Mouse (Mus musculus): ENCODE results near the gene Prkd2.
A peak's percentile ranks its signal among the peaks of the same experiment; 100 is the strongest.

Gene Prkd2

DNA sequence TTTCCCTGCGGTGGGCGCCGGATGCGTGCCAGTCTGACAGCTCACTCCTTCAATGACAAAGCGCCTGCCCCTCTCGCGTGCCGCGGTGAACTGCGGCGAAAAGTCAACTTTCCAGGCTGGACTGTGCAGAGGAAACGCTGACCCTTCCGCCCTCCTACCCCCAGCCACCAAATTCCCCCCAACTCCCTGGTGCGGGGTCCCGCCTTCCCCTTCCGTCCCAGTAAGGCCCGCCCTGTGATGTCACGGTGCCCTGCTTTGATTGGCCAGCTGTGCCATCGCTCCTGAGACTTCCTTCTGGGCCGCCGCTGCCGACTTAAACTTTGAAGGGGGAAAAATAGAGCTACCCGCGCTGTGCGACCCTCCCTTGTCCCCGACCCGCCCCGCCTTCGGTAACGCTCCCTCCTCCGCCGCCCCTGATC is at the start of gene Prkd2:
Gene Prkd2 (plus strand): TSS at position 258 of the 419 bp plus-strand sequence.
- DNase-seq (ENCODE audit: low read depth), result peak; percentile 74

DNA sequence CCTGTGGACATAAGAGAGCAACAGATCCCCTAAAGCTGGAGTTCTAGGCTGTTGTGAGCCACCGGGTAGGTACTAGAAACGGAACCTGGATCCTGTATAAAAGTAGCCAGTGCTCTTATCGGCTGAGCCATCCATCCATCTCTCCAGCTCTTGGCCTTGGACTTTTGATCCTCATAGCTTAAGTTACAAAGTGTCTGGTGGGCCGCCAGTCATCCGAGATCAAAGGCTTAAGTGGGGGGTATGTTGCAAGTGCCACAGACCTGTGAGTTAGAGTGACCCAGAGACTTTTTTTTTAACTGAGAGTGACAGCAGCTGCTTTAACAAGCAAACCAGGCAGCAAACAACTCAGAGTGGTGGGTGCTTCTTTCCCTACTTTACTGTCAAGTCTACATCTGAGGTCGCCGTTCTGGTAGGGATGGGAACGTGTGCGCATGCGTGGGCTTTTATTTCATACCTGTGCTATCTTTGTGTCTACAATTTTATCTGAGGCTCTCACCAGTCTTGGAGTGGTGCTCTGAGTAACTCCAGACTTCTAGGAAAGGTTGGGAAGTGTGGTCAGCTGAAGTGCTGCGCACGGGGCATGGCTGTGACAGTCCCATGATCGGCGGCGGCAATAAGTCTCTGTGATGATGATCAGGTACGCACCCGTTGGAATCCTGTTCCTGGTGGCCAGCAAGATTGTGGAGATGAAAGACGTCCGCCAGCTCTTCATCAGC is 49.5 kb upstream of the Prkd2 start:
- DNase-seq (ENCODE audit: low read depth), result no peak

DNA sequence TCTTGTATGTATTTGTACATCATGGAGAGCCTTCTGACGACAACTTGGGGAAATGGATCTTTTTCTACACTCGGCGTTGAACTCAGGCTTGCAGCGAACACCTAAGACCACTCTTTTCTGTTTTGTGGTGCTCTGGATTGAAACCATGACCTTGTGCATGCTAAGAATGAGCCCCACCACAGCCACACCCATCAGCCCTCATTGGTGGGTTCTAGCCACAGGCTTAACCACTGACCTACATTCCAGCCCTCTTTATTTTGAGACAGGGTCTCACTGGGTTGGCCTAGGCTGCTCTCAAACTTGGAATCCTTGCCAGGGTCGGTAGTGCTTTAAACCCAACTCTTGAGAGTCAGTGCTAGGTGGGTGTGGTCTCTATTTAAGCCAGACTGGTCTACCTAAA is 47.8 kb upstream of the Prkd2 start:
- no peak for DNase-seq (ENCODE audit: low read depth)

DNA sequence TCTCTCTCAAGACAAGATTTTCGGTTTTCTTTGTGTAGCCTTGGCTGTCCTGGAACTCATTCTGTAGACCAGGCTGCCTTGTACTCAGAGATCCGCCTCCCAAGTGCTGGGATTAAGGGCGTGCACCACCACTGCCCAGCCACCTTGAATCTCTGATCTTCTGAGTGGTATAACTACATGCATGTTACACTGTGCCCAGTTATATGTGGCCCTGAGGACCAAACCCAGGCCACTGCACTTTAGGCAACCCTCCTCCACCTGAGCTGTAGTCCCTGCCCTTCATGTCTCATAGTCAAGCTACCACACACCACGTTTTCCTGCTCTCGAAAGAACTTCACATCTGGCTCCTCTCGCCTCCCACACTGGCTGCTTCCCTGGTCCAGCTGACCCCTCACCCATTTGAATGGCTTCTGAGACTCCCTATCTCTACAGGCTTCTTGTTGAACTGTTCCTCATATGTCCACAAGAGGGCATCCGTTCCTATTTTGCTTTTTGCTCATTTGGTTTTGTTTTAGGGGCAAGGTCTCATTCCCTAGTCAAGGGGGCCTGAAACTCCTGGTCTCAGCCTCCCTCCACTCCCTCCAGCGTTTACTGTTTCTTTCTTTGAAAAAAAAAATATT is 38.2 kb upstream of the Prkd2 start:
- DNase-seq (ENCODE audit: low read depth), result no peak

DNA sequence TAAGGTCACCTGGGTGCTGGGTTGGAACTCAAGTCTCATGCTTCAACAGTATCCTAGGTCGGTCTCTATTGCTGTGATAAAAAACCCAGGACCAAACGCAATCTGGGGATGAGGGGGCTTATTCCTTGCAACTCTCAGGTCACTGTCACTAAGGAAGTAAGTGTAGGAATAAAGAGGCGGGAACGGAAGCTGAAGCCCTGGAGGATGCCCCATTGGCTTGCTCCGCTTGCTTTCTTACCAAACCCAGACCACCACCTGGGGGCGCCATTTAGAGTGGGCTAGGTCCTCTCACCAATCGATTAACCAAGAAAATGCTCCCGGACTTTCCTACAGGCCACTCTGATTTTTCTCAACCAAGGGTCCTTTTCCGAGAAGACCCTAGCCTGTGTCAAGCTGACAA is 34.8 kb upstream of the Prkd2 start:
- DNase-seq (ENCODE audit: low read depth), result no peak

DNA sequence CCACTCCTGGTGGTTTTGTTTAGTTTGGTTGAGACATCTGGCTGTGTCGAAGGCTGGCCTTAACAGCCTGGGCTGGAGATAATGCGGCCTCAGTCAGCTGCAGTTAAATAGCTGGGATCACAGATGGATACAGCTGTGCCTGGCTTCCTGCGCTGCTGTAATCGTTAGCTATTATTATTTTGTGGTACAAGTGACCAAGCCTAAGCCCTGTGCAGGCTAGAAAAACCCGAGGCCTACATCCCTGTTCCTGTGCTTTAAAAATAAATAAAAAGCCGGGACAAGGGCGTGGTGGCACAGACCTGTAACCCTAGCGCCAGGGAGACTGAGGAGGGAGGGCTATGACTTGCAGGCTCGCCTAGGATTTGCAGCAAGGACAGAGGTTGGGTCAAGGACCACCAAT is 34.1 kb upstream of the Prkd2 start:
- no peak for DNase-seq (ENCODE audit: low read depth)

DNA sequence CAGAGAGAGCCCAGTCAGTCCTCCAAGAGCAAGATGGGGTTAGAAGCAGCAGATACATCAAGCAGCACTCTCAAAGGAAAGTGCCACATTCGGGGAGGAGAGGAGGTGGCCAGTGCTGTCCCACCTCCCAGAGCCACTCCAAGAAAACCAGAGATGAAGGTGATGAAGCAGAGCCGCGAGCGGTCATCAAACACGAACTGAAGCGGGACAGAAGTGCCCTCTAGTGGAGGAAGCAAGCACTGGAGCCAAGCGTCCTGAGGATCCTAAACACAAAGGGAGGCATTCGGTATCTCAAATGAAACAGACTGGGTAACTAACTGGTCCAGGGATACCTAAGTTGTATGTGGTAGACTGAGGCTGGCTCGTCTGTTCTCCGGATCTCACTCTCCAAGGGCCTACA is 33.0 kb upstream of the Prkd2 start:
- DNase-seq (ENCODE audit: low read depth), result peak; percentile 71

DNA sequence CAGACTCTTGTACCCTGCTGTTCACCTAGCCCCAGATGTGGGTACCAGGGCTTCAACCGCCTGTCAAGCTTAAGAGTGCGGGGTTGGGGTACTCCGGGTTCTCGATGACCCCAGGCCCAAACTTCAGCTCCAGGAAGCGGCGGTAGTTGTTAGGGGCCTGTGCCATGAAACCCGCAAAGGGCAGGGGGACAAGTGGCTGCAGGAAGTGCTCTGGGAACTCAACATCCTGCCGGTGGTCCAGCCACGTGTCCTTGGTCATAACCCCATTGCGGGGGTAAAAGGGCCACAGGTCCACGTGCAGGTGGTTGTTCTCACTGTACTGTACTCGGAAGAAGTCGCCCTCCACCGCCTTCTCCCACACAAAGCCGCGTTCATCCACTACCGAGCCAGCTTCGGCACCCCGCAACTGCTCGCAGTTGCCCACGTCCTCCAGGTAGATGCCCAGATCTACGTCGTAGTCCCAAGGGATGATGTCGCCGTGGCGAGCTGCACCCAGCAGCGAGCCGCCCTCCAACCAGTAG is 32.2 kb upstream of the Prkd2 start:
- DNase-seq (ENCODE audit: low read depth), result no peak

DNA sequence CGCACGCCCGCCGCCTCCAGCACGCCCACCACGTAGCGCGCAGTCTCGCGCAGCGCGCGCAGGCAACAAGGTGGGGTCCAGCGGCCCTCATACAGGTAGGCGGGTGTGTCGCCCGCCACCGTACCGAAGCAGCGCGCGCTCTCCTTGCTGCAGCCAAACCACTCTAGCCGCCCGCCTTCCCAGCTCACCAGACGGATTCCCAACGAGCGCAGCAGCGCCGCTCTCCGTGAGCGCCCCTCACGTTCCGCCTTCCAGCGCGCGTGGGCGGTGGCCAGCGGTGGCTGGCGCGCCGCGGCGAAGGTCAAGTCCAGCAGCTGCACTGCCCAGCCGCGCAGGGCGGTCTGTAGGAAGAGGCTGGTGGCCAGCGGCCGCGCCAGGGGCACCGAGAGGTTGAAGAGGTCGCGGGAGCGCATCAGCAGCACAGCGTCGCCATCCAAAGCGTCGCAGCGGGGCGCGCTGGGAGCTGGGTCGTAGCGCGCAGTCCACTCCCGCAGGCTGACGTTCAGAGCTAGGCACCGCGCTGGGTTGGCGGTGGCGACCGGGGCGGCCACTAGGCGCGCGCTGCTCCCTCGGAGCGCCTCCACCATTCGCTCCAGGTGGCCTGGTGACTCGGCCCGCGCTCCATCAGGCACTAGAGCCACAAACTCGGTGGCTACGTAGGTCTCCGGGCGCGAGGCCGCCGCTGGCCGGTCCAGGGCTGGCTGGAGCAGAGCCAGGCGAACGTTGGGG is 31.6 kb upstream of the Prkd2 start:
- DNase-seq (ENCODE audit: low read depth), result no peak

DNA sequence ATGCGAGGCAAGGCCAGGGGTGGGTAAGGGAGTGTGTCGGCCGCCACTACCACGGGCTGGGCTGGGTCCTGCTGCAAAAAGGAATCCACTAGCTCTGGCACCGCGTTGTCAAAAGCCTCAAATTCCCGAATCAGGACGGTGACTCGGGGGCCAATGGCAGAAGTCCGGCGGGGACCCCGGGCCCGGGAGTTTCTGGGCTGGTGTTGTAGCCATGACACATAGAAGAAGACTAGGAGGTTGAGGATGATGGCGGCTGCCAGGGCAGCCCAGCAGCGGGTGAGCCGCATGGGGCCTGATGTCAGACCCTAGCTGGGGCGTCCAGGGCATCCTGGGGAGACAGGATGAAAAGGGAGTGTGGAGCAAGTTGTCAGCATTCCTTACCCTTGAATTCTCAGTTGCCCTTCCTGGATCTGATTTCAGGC is 31.0 kb upstream of the Prkd2 start:
- no peak for DNase-seq (ENCODE audit: low read depth)

DNA sequence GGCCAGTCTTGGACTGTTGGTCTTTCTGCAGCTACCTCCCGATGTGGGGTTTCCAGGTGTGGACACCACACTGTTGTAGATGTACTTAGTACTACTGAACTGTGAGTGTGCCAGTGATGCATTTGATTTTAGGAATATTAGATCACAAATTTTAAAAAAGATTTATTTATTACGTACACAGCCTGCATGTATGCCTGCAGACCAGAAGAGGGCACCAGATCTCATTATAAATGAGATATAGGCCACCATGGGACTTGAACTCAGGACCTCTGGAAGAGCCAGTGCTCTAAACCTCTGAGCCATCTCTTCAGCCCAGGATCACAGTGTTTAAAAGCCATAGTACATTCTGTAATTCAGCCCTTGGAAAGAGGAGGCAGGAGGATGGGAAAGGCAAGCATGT is 30.2 kb upstream of the Prkd2 start:
- DNase-seq (ENCODE audit: low read depth), result no peak

DNA sequence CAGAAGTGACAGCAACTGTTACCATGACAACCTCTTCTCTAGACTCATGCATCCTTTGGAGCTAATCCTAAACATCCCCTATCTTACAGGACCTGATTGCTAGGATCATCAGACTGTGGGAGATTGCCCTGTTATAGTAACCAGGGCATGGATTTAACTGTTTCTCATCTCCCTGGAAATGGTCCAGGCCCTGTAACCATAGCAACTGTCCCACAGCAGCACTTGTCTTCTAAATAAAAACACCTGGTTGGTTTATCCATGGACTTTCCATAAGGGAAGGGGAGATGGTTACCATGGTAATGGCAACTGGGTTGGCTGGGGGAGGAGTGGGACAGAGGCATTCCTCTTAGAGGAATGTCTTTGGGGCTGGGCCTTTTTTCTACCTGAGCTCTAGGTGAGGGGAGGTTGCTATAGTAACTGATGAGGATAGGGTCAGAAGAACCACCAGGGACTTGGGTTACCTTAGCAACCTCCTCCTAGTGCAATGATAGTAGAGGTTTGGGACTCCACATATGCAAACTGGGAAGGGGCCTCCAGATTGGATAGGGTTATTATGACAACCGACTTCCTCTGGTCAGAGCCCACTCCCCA is 27.3 kb upstream of the Prkd2 start, which contains the start of gene Strn4:
Gene Strn4 (plus strand): TSS at position 539 of the 591 bp plus-strand sequence.
- no peak for DNase-seq (ENCODE audit: low read depth)

DNA sequence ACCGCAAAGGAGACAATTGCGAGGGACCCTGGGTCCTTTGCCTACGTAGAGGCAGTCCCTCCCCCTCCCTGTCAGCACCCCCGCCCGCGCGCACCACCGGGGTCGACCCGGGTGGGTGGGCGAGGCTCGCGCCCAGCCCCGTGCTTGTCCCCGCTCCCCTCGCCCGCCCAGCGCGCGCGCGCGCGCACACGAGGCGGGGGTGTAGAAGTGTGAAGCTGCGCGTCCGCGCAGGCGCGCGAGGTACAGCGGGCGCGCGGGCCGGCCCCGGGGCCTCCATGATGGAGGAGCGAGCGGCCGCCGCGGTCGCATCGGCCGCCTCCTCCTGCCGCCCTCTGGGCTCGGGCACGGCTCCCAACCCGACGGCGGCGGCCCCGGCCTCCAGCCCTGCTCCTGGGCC is 26.6 kb upstream of the Prkd2 start:
- peak; percentile 56 for DNase-seq (ENCODE audit: low read depth)

DNA sequence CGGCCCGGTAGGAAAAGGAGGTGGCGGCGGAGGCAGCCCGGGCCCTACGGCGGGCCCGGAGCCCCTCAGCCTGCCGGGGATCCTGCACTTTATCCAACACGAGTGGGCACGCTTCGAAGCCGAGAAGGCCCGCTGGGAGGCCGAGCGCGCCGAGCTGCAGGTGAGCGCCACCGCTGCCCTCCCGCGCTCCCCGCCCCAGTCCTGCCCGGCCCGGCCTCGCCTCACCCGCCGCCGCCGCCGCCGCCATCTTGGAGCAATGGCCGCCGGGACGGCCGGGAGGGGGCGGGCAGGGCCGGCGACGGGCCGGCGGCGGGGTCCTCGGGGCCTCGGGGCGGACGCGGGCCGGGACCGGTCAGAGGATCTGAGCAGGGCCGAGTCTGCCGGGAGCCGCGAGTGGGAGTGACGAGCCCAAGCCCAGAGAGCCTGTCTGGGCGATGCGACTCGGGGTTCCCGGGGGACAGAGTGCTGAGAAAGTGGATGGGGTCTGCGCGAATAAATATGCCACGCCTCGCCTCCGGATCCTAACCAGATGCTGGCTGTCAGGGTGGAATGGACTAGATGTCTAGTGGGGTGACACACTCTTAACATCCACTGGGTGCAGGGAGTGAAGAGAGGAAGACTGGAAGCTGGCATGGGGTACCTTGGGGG is 26.1 kb upstream of the Prkd2 start, which contains the start of gene Fkrp:
Gene Fkrp (minus strand): TSS at position 258 of the 648 bp plus-strand sequence.
- DNase-seq (ENCODE audit: low read depth), result no peak

DNA sequence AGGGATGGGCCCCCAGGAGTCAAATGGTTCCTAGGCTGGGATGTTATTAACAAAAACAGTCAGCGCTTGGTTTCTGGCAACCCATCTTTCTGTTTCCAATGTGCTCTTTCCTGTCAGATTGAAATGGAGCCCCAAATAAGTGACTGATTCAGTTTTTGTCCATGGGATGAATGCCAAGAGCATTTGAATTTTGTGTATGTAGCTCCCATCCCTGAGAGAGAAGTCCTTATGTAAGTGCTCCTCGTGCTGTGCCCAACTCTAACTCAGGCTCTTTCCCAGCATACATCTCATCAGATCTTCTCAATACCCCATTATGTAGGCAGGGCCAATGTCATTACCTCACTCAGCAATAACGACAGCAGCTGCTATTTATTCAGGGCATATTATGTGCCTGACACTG is 25.0 kb upstream of the Prkd2 start:
- DNase-seq (ENCODE audit: low read depth), result no peak

DNA sequence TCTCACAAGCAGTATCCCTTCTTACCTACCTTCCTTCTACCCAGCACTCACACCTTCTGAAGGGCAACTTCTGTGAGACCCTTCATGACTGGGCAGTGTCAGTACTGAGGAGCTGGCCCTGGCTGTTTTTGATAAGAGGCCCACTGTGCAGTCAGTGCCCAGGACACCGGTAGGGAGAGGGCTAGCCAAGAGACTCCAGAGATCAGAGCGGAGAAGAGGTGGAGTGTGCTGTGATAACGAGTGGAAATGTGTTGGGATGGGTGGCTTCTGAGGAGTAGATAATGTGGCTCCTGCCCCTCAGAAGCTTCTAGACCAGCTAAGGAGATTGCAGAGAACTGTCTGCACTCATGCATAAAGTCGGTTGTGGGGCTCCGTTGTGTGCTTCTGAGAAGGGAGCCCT is 22.9 kb upstream of the Prkd2 start:
- DNase-seq (ENCODE audit: low read depth), result peak; percentile 53

DNA sequence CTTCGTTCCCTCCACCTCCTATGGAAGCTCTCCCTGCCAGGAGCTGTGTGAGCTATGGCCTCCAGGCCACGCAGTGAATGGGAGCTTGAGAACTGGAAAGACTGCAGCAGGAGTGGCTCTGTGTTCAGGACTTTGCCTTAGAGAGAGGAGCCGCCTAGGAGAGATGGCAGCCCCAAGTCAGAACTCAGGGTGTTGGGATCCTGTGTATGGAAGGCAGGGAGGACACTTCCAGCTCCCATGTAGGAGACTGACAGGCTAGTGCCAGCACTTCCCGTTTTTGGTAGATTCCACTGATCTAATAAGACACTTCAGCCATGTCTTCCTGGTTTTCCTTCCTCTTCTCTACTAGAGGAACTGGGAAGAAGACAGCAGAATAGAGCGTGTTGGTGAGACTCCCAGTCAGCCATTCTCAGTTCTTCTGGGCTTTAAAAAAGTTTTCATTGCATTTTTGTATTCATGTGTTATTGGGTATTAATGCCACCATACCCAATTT is 22.4 kb upstream of the Prkd2 start:
- DNase-seq (ENCODE audit: low read depth), result no peak

DNA sequence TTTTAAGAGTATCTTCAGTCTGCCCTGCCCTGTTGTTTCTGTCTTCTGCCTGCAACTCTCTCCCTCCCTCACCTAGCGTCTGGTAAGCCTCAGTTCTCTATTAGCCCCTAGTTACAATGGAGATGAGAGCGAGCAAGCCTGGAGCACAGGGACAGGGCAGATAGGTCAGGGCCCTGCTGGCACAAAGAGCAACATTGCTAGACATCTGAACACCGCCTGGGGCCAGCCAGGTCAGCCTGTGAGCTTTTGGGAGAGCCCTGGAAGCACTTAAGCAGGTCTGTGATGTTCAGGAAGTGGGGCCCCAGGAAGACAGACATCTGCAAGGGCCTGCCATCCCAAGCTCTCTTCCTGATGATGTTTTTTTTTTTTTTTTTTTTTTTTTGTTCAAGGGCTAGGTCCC is 21.6 kb upstream of the Prkd2 start:
- DNase-seq (ENCODE audit: low read depth), result no peak

DNA sequence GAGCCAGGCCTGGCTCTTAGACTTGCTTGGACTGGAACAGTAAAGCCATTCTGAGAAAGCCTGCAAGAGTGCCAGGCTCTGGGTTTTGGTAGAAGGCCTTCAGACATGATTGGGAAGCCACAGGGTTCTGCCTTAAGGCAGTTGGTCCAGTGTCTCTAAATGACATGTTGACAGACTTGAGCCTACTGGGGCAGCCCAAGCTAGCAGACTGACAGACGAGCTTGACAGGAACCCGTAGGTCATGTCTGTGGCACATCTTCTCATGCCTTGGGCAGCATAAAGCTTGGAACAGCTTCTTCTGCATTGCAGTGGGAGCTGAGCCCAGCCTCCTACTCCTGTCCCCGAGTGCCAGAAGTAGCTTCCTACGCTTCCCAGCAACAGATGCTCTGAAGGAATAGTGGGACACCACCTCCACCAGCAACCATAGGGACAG is 21.0 kb upstream of the Prkd2 start:
- no peak for DNase-seq (ENCODE audit: low read depth)

DNA sequence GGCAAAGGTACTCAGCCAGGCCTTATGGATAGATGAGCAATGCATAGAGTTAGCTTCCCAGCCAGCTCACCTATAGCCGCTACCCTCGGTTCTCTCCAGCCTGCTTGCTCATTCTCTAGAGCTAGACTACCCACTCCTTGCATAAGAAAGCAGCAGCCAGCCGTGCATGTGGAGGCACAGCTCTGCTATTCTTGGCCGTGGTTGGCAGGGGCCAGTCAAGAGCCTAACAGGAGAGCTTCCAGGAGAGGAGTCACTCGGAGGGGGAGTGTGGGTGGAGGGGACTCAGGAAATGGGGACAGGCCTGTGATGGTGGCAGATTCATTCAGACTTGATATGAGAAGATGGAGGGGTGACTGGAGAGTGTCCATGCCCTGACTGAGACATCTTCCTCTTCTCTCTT is 19.0 kb upstream of the Prkd2 start:
- no peak for DNase-seq (ENCODE audit: low read depth)

DNA sequence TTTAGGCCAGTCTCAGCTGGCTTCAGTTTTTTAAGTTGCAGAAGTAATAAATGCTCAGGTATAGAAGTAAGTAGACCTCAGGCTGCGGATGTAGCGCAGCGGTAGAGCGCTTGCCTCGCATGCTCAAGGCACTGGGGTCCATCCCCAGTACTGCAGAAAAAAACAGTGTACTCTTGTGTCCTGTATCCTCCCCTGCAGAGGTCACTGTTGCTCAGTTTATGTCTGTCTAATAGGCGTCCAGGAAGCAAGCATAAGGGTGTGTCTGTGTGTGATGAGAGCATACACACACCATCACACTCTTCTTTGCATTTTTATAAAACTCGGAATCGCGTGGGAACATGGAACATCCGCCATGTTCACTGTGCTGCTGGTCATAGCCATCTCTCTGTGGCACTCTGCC is 16.9 kb upstream of the Prkd2 start:
- DNase-seq (ENCODE audit: low read depth), result no peak

DNA sequence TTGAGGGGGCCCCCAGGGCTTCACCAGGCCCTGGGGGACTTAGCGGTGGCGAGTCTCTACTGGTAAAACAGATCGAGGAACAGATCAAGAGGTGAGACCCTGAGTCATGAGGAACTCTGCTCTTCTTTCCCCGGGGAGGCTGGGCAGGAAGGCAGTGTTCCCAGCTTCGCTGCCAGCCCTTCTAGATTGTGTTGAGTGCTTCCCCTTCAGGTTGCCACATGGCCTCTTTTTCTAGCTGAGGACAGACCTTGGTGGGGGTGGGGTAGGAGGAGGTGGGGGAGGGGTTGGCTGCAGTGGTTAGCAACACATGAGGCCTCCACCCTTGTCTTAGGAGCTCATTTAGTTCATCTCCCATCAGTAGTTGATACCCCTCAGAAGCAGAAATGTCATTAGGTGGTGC is 16.1 kb upstream of the Prkd2 start:
- no peak for DNase-seq (ENCODE audit: low read depth)

All from c-Kit-positive CD71-positive TER-119-negative erythroid progenitor cells, embryonic 14.5 days (primary cell).